Mouse (Mus musculus) testis, adult 2 months (tissue): ENCODE measurements around the gene Ank3.

Source experiments
- CTCF ChIP-seq: fragments of 200-500 bp; IDR thresholded peaks from 2 replicates; pipeline ENCODE4 v1.5.1; 2012; ENCODE audit warnings: low read depth, mild to moderate bottlenecking, inconsistent platforms, low read length, moderate library complexity; ENCODE audit not compliant: control insufficient read depth, insufficient read depth, insufficient replicate concordance
- POLR2A ChIP-seq: fragments of 200-500 bp; IDR thresholded peaks from 2 replicates; pipeline ENCODE4 v1.6.1; 2012; ENCODE audit warnings: low read depth, mild to moderate bottlenecking, inconsistent platforms, low read length, moderate library complexity; ENCODE audit not compliant: control insufficient read depth

GRCm38 (mm10) chr10:69795656-69796055 lies 397.1 kb downstream of the Ank3 start:
- TF ChIP-seq CTCF (no peak), POLR2A (no peak)
